Mouse (Mus musculus) kidney, embryonic 14.5 days (tissue): Measurements from ENCODE around the gene Polm. TPM values are rescaled to one million over a fixed set of nuclear protein-coding genes. Genes with fewer than 3 reads are reported as not detected.

Source experiments
- ATAC-seq: fragments of 200-750 bp; cut with Nextera tagmentation; 2 replicates; pipeline ENCODE4 v1.8.0; 2017; ENCODE audit warnings: moderate number of reproducible peaks, mild to moderate bottlenecking, moderate TSS enrichment, moderate library complexity; ENCODE audit not compliant: low FRiP score, low TSS enrichment
- H3K27ac ChIP-seq: fragments of 300-500 bp; sonication (generic); 2 replicates; pipeline ENCODE4 v1.5.1; 2014; ENCODE audit warnings: low read depth, mild to moderate bottlenecking, low read length, moderate library complexity, mixed read lengths
- H3K27me3 ChIP-seq: fragments of 300-500 bp; sonication (generic); 2 replicates; pipeline ENCODE4 v1.6.1; 2014; ENCODE audit warnings: mild to moderate bottlenecking, low read length; ENCODE audit not compliant: control insufficient read depth, insufficient read depth
- H3K36me3 ChIP-seq: fragments of 300-500 bp; sonication (generic); 2 replicates; pipeline ENCODE4 v1.6.1; 2014; ENCODE audit warnings: low read length, mixed read lengths; ENCODE audit not compliant: control insufficient read depth, insufficient read depth
- H3K4me1 ChIP-seq: fragments of 300-500 bp; sonication (generic); 2 replicates; pipeline ENCODE4 v1.6.1; 2014; ENCODE audit warnings: low read length, mixed read lengths; ENCODE audit not compliant: control insufficient read depth, insufficient read depth
- H3K4me2 ChIP-seq: fragments of 300-500 bp; sonication (generic); replicated peaks from 2 replicates; pipeline ENCODE4 v1.6.1; 2014; ENCODE audit warnings: low read depth, mild to moderate bottlenecking, low read length
- H3K4me3 ChIP-seq: fragments of 300-500 bp; sonication (generic); 2 replicates; pipeline ENCODE4 v1.5.1; 2014; ENCODE audit warnings: mild to moderate bottlenecking, low read length
- H3K9ac ChIP-seq: fragments of 300-500 bp; sonication (generic); 2 replicates; pipeline ENCODE4 v1.6.1; 2014; ENCODE audit warnings: low read depth, mild to moderate bottlenecking, low read length, moderate library complexity
- H3K9me3 ChIP-seq: fragments of 300-500 bp; sonication (generic); 2 replicates; pipeline ENCODE4 v1.6.1; 2016; ENCODE audit warnings: low read length; ENCODE audit not compliant: control insufficient read depth
- WGBS: fragments of 180-500 bp; shearing (Covaris S2); extraction: QIAGEN DNeasy Blood & Tissue Kit; methylation state at CpG from one replicate; pipeline ENCODE4 v1.1.7; 2014; 5-methylcytosine and 5-hydroxymethylcytosine counted together
- polyA plus RNA-seq: library from polyadenylated mRNA; unstranded; fragments of >200 nt; fragmentation: Nextera tagmentation; extraction: Ambion mirVana; gene quantifications from 2 replicates; pipeline ENCODE4 v1.2.1, GENCODE M21; 2014

The Polm gene
- polyA plus RNA-seq, 1 experiment from 2014 or later = 9.1 TPM

GRCm38 (mm10) chr11:5803551-5803981 lies 34.2 kb downstream of the Polm start, which contains the start of gene Pgam2:
Pgam2 (minus strand) TSS chr11:5803733.
- no peak within 1 kb of the TSS for H3K27ac ChIP-seq

DNA sequence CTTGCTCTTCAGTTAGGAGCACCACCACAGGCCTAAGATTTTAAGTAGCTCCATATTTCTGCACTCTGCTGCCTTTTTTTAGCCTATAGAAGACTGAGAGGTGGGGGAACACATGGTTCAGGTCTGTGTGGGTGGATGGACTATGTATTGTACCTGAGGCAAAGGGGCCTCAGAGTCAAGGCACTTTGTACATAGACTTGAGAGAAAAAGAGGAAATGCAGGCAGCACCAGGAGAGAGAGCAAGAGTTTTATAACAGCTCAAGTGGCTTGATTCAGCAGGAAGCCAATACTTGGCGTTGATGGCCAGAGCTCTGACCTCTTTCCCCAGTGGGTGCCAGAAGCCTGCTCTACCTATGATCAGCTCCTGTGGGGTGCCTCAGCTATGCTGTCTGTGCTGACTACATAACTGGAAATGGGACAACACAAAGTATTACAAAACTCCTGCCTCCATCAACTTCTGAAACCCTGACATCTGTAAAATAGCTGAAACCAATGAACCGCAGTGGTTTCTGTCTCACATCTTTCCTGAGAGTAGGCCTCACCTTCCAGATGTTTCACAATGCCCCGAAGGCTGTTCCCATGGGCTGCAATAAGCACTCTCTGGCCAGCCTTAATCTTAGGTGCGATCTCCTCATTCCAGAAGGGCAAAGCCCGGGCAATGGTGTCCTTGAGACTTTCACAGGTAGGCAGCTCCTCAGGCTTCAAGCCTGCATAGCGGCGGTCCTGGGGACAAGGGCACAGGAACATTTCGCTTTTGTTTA lies 35.2 kb downstream of the Polm start:
- Histone ChIP-seq H3K9ac (no peak overlapping the region), H3K9me3 (no peaks in the 10 kb centered on the region), H3K27me3 (no peaks in the 10 kb centered on the region), H3K4me1 (no peaks in the 10 kb centered on the region; the same call in 1 of the 2 replicates), H3K36me3 (peaks cover 25% of the 10 kb centered on the region), H3K4me2 (no peak overlapping the region), H3K4me3 (no peak overlapping the region), H3K27ac (no peak overlapping the region)
- ATAC-seq = 0 out of 2 replicates have a peak, but pooled peaks have one; percentile 13
- 72% methylated on average over 8 of the region's 8 CpGs for WGBS

More at GRCm38 (mm10) chr11:5803551-5803981, 34.2 kb downstream of the Polm start, which contains the start of gene Pgam2:
- H3K4me1 ChIP-seq = no peaks in the 10 kb centered on the region; the same call in 1 of the 2 replicates
- no peak for ATAC-seq
- 56% methylated on average over 8 of the region's 8 CpGs for WGBS
- H3K4me2 ChIP-seq = no peak within 1 kb of the TSS
- no peak within 1 kb of the TSS for H3K4me3 ChIP-seq
- H3K9me3 ChIP-seq = no peaks in the 10 kb centered on the region
- no peak within 1 kb of the TSS for H3K9ac ChIP-seq
- H3K36me3 ChIP-seq = peaks cover 20% of the 10 kb centered on the region
- H3K27me3 ChIP-seq = no peaks in the 10 kb centered on the region

GRCm38 (mm10) chr11:5802005-5802404 lies 35.8 kb downstream of the Polm start:
- no peak for ATAC-seq
- H3K9me3 ChIP-seq = no peaks in the 10 kb centered on the region
- peaks cover 32% of the 10 kb centered on the region for H3K36me3 ChIP-seq
- no peaks in the 10 kb centered on the region for H3K27me3 ChIP-seq
- H3K9ac ChIP-seq = no peak overlapping the region
- no peak overlapping the region for H3K27ac ChIP-seq
- H3K4me2 ChIP-seq = no peak overlapping the region
- H3K4me3 ChIP-seq = no peak overlapping the region
- H3K4me1 ChIP-seq = no peaks in the 10 kb centered on the region; the same call in 1 of the 2 replicates
- WGBS = 70% methylated on average over 12 of the region's 12 CpGs

DNA sequence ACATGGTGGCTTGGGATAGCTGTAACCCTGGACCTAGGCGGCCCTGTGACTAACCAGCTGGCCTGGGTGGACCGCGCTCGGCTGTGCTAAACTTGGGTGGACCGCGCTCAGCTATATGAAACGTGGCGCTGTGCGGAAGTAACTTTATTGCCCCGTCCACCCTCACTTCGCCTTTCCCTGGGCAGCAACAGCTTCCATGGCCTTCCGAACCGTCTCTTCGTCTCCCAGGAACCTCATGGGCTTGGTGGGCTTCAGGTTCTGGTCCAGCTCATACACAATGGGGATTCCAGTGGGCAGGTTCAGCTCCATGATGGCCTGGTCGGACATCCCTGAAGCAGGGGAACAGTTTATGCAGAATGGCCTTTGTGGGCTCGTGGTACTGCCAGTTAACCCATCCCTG lies 36.3 kb downstream of the Polm start:
- Histone ChIP-seq H3K9me3 (no peaks in the 10 kb centered on the region), H3K36me3 (peaks cover 37% of the 10 kb centered on the region), H3K9ac (no peak overlapping the region), H3K4me1 (no peaks in the 10 kb centered on the region; the same call in 1 of the 2 replicates), H3K4me3 (no peak overlapping the region), H3K27ac (no peak overlapping the region), H3K27me3 (no peaks in the 10 kb centered on the region), H3K4me2 (no peak overlapping the region)
- 96% methylated on average over 16 of the region's 16 CpGs for WGBS
- no peak for ATAC-seq

DNA sequence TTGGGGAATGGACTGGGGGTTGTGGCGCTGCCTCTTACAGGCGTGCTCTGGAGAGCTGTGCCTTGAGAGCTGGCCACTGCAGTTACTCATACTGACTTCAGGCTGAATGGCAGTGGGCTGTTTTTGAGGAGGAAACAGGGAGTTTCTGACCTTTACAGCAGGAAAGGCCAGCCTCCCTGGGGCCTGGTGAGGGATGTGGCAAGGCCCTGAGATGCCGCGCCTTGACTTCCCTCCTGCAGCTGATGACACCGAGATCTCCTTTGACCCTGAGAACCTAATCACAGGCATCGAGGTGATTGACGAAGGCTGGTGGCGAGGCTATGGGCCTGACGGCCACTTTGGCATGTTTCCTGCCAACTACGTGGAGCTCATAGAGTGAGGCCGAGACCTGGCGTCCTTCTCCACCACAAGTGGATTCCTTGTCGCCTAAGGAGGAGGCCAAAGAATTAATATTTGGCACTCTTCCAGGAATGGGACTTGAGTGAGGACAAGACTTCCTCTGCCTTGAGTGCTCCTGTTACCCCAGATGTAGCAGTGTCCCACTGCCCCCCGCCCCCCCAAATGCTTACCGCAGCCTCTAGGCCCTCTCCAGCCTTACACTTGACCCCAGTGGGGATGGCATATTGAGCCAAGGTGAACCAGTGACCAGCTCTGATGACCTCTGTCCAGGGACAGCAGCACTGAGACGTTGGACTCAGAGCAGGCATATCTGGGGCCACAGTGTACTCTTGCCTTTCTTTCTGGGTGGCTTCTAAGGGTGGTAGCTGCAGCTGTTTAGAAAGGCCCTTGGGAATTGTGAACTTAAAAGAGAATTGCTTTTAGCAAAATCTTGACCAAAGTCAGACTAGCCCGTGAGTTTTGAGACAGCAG lies 38.0 kb downstream of the Polm start:
- Histone ChIP-seq H3K4me2 (no peak overlapping the region), H3K4me3 (no peak overlapping the region), H3K27ac (no peak overlapping the region), H3K9ac (no peak overlapping the region), H3K4me1 (no peaks in the 10 kb centered on the region; the same call in 1 of the 2 replicates), H3K36me3 (peaks cover 50% of the 10 kb centered on the region), H3K9me3 (no peaks in the 10 kb centered on the region), H3K27me3 (no peaks in the 10 kb centered on the region)
- 87% methylated on average over 17 of the region's 17 CpGs for WGBS
- ATAC-seq = no peak

- WGBS = 64% methylated on average over 5 of the region's 5 CpGs
These were observed 39.9 kb downstream of the Polm start for GRCm38 (mm10) chr11:5797928-5798327.

DNA sequence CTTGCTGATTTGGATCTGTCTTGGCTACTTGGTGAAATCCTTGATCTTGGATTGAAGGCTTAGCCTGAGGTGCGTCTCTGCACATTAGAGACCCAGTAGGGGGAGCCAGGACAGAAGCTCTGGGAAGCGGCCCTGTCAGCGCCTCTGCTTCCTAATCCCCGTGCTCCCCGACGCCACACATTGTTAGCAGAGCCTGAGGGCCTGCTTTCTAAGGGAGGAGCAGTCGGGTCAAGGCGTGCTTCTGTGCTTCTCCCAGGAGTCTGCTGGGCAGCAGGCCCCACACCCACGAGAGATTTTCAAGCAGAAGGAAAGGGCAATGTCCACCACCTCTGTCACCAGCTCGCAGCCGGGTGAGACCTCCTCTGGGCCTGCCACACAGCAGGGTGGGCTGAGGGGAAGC lies 40.4 kb downstream of the Polm start:
- H3K9me3 ChIP-seq = no peaks in the 10 kb centered on the region
- no peaks in the 10 kb centered on the region for H3K27me3 ChIP-seq
- H3K4me3 ChIP-seq = no peak overlapping the region
- H3K27ac ChIP-seq = no peak overlapping the region
- ATAC-seq = no peak
- no peak overlapping the region for H3K9ac ChIP-seq
- peaks cover 72% of the 10 kb centered on the region for H3K36me3 ChIP-seq
- no peak overlapping the region for H3K4me2 ChIP-seq
- H3K4me1 ChIP-seq = no peaks in the 10 kb centered on the region; the same call in 1 of the 2 replicates
- WGBS = 76% methylated on average over 11 of the region's 11 CpGs

More at GRCm38 (mm10) chr11:5797928-5798327, 39.9 kb downstream of the Polm start:
- no peaks in the 10 kb centered on the region; the same call in 1 of the 2 replicates for H3K4me1 ChIP-seq
- no peaks in the 10 kb centered on the region for H3K9me3 ChIP-seq
- ATAC-seq = no peak
- H3K4me3 ChIP-seq = no peak overlapping the region
- H3K27ac ChIP-seq = no peak overlapping the region
- no peak overlapping the region for H3K9ac ChIP-seq
- peaks cover 67% of the 10 kb centered on the region for H3K36me3 ChIP-seq
- no peaks in the 10 kb centered on the region for H3K27me3 ChIP-seq
- H3K4me2 ChIP-seq = no peak overlapping the region

GRCm38 (mm10) chr11:5796939-5797338 lies 40.9 kb downstream of the Polm start:
- no peak overlapping the region for H3K4me2 ChIP-seq
- no peaks in the 10 kb centered on the region; the same call in 1 of the 2 replicates for H3K4me1 ChIP-seq
- no peak overlapping the region for H3K4me3 ChIP-seq
- no peak for ATAC-seq
- H3K27me3 ChIP-seq = no peaks in the 10 kb centered on the region
- peaks cover 76% of the 10 kb centered on the region for H3K36me3 ChIP-seq
- no peak overlapping the region for H3K27ac ChIP-seq
- H3K9me3 ChIP-seq = no peaks in the 10 kb centered on the region
- WGBS = 88% methylated on average over 15 of the region's 15 CpGs
- no peak overlapping the region for H3K9ac ChIP-seq
